Mouse (Mus musculus) stomach, postnatal 0 days (tissue): ENCODE data around the gene Cadps.

Experiments used
- CTCF ChIP-seq: IDR thresholded peaks from 2 replicates; pipeline ENCODE4 v1.5.1; 2016; ENCODE audit warnings: antibody characterized with exemption, low read depth, mild to moderate bottlenecking, moderate library complexity
- EP300 ChIP-seq: optimal IDR thresholded peaks from 2 replicates; pipeline ENCODE3; 2016; ENCODE audit warnings: antibody characterized with exemption

DNA sequence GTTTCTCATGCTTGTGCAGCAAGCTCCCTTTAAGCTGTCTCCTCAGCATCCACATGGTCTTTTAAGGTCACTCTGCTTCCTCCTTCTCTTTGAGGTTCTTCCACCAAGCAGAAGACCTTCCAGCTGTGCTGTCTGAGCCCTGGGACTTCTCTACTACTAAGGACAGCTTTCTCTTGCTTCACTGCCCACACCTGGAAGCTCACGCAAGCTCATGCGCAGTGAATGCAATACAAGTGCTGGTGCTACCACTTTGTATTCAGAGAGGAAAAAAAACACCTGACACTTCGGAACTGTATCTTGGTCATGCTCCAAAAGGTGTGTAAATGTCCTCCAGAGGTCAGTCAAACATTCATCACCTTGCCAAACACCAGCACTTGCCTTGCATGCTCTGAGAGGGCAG is 115.5 kb downstream of the Cadps start:
- TF ChIP-seq CTCF (no peak), EP300 (no peak)
